Mouse (Mus musculus) heart, postnatal 0 days (tissue): ENCODE measurements around the gene Grin2c.

Source experiments
- CTCF ChIP-seq: IDR thresholded peaks from 2 replicates; pipeline ENCODE4 v1.5.1; 2016; ENCODE audit warnings: antibody characterized with exemption, control low read depth, low read depth
- EP300 ChIP-seq: IDR thresholded peaks from 2 replicates; pipeline ENCODE4 v1.6.1; 2016; ENCODE audit warnings: antibody characterized with exemption, low read depth

DNA sequence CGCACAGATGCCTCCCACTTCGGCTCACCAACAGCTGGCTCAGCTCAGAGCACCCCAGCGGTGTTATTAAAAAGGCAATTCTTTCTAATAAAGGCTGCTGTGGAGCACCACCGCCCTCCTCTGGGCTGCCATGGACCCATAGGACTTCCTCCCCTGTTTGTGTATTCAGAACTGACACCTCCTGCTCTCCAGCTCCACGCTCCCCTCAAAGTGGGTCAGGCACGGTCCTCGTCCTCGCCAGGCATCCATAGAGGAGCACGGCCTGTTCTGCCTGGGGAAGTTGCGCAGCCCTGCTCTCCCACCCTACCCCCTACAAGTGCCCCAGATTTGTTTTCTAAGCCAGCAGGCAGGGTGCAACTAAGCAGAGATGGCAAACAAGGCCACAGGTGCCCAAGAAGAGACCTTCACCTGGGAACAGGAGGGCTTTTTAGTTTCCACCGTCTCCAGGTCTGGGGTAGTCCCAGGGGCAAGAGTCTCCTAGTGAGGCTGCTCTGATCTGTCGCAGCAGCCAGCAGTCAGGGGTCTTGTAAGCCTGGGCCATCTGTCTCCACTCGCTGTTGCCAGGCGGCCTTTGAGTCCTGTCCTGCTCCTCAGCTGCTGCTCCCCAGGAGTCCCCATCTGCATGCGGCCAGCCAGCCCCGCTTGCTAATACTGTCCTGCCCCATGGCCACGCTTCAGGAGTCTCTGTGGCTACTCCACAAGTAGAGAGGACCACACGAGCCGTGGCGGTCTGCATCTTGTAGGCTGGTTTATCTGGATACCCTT lies 33.3 kb downstream of the Grin2c start:
- peak; percentile 41 for TF ChIP-seq CTCF
- no peak for TF ChIP-seq EP300
